Mouse (Mus musculus) hindbrain, embryonic 11.5 days (tissue): Measurements from ENCODE around the gene Camta1. TPM values are rescaled to one million over a fixed set of nuclear protein-coding genes. Genes with fewer than 3 reads are reported as not detected.

ENCODE experiments used
- ATAC-seq: fragments of 200-750 bp; cut with Nextera tagmentation; 2 replicates; pipeline ENCODE4 v1.8.0; 2017; ENCODE audit warnings: mild to moderate bottlenecking, moderate TSS enrichment, moderate library complexity; ENCODE audit not compliant: low FRiP score
- DNase-seq: peaks from one replicate; pipeline ENCODE4 v3.0.0-alpha.2; 2015; ENCODE audit warnings: low spot score
- H3K27ac ChIP-seq: fragments of 300-500 bp; sonication (generic); 2 replicates; pipeline ENCODE4 v1.5.1; 2014; ENCODE audit warnings: mild to moderate bottlenecking, low read depth, low read length
- H3K27me3 ChIP-seq: fragments of 300-500 bp; sonication (generic); 2 replicates; pipeline ENCODE4 v1.6.1; 2014; ENCODE audit warnings: mild to moderate bottlenecking, low read length, moderate library complexity, mixed read lengths; ENCODE audit not compliant: control insufficient read depth, insufficient read depth
- H3K36me3 ChIP-seq: fragments of 300-500 bp; sonication (generic); 2 replicates; pipeline ENCODE4 v1.6.1; 2014; ENCODE audit warnings: mild to moderate bottlenecking, low read length, moderate library complexity, mixed read lengths; ENCODE audit not compliant: control insufficient read depth, insufficient read depth
- H3K4me1 ChIP-seq: fragments of 300-500 bp; sonication (generic); replicated peaks from 2 replicates; pipeline ENCODE4 v1.6.1; 2014; ENCODE audit warnings: low read length, mixed read lengths; ENCODE audit not compliant: control insufficient read depth, insufficient read depth
- H3K4me2 ChIP-seq: fragments of 300-500 bp; sonication (generic); replicated peaks from 2 replicates; pipeline ENCODE4 v1.6.1; 2014; ENCODE audit warnings: mild to moderate bottlenecking, low read depth, low read length
- H3K4me3 ChIP-seq: fragments of 300-500 bp; sonication (generic); 2 replicates; pipeline ENCODE4 v1.5.1; 2014; ENCODE audit warnings: low read depth, low read length
- H3K9ac ChIP-seq: fragments of 300-500 bp; sonication (generic); 2 replicates; pipeline ENCODE4 v1.6.1; 2014; ENCODE audit warnings: low read depth, low read length
- H3K9me3 ChIP-seq: fragments of 300-500 bp; sonication (generic); 2 replicates; pipeline ENCODE4 v1.6.1; 2016; ENCODE audit warnings: low read length; ENCODE audit not compliant: control insufficient read depth
- WGBS: fragments of 180-500 bp; shearing (Covaris S2); extraction: QIAGEN DNeasy Blood & Tissue Kit; methylation state at CpG from one replicate; pipeline ENCODE4 v1.1.7; 2014; 5-methylcytosine and 5-hydroxymethylcytosine counted together
- polyA plus RNA-seq: library from polyadenylated mRNA; unstranded; fragments of >200 nt; fragmentation: Nextera tagmentation; extraction: Ambion mirVana; gene quantifications from 2 replicates; pipeline ENCODE4 v1.2.1, GENCODE M21; 2014

Gene Camta1
- polyA plus RNA-seq, 1 experiment from 2014 or later, result 130 TPM

DNA sequence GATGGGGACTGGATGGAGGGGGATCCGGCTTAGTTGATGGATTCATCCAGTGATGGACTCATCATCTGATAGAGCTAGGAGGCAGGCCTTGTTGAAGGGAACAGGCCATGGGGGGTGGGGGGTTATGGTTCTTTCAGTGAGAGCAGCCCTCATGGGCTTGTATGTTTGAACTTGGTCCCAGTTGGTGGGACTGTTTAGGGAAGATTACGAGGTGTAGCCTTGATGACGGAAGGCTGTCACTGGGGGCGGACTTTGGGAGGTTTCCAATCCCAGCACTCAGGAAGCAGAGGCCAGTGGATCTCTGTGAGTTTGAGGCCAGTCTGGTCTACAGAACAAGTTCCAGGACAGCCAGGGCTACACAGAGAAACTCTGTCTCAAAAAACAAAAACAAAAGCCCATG, 132.6 kb downstream of the Camta1 start:
- WGBS, result 88% methylated on average over 4 of the region's 4 CpGs
- H3K27me3 ChIP-seq, result no peaks in the 10 kb centered on the region
- no peaks in the 10 kb centered on the region for H3K9me3 ChIP-seq
- H3K36me3 ChIP-seq, result no peaks in the 10 kb centered on the region
- ATAC-seq (no peak), DNase-seq (no peak)
- H3K4me1 ChIP-seq, result no peaks in the 10 kb centered on the region
- no peak overlapping the region for H3K4me2 ChIP-seq
- H3K9ac ChIP-seq, result no peak overlapping the region
- no peak overlapping the region for H3K27ac ChIP-seq
- no peak overlapping the region for H3K4me3 ChIP-seq

DNA sequence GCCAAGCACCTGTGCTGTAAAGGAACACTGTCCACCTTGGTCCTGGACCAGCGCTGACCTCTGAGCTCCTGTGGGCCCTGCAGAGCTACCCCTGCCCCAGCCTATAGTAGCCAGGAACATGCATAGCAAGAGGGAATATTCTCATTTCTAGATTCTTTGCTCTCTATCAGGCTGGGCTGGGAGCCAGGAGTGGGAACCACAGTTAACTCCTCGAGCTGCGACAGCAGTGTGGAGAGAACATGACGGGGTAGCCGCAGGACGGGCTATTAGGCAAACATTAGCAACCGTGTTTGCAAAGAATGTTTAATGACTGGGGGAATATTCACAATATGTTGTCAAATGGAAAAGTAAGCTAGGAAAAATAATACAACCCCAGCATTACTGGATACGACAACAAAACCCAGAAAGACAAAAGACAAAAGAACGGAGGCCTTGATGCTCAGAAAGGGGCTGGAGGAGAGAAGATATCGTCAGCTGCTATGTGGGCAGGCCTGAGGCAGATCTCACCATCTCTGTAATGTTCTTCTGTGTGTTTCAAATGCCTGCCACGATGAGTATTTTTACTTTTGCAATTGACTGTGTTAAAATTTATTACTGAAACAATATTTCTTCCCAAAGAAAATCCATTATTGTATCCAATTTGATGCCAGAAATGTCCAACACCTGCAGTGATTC, 133.1 kb downstream of the Camta1 start:
- no peaks in the 10 kb centered on the region for H3K36me3 ChIP-seq
- H3K4me2 ChIP-seq, result no peak overlapping the region
- no peaks in the 10 kb centered on the region for H3K4me1 ChIP-seq
- WGBS, result 88% methylated on average over 11 of the region's 11 CpGs
- no peaks in the 10 kb centered on the region for H3K27me3 ChIP-seq
- DNase-seq (no peak), ATAC-seq (no peak)
- no peak overlapping the region for H3K27ac ChIP-seq
- H3K9ac ChIP-seq, result no peak overlapping the region
- no peaks in the 10 kb centered on the region for H3K9me3 ChIP-seq
- no peak overlapping the region for H3K4me3 ChIP-seq

DNA sequence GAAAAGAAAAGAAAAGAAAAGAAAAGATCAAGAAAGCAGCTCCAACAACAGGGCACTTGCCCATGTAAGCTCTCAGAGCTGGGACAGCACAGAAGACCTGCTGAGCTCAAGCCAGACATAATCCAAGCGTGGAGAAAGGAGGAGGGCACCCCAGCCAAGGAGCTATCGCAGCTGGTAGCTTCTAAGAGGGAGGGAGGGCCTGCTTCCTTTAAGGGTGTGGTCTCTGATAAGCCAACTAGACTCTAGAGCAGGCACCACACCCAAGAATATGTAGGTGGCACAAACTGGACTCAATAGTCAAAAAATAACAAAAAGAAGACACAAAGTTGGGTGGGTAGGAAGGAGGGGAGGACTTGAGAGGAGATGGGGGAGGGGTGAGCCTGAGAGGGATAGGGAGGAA, 135.3 kb downstream of the Camta1 start:
- no peak for DNase-seq
- no peak for ATAC-seq
- WGBS, result 54% methylated on average over 2 of the region's 2 CpGs
- H3K9ac ChIP-seq, result no peak overlapping the region
- H3K36me3 ChIP-seq, result no peaks in the 10 kb centered on the region
- no peak overlapping the region for H3K27ac ChIP-seq
- no peaks in the 10 kb centered on the region for H3K4me1 ChIP-seq
- H3K4me2 ChIP-seq, result no peak overlapping the region
- H3K27me3 ChIP-seq, result no peaks in the 10 kb centered on the region
- H3K4me3 ChIP-seq, result no peak overlapping the region
- no peaks in the 10 kb centered on the region for H3K9me3 ChIP-seq

DNA sequence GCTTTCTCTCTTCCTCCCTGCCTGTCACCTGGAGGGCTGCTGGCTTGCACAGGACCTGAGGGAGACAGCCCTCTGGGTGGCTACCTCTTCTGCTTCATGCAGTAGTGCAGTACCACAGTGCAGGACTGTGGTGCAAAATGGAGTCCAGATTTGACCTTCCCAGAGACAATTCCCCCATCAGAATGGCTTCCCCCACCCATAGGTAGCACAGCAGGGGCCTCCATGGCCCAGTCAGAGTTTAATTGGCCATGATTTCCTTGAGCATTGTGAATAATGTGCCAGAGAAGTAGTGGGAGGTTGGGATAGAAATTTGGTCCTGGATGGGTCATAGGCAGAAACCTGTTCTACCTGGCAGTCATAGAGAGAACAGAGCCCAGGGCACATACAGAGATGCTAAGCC, 136.8 kb downstream of the Camta1 start:
- Histone ChIP-seq H3K4me2 (no peak overlapping the region), H3K9ac (no peak overlapping the region), H3K27ac (no peak overlapping the region), H3K9me3 (no peaks in the 10 kb centered on the region), H3K4me1 (no peaks in the 10 kb centered on the region), H3K36me3 (no peaks in the 10 kb centered on the region), H3K4me3 (no peak overlapping the region), H3K27me3 (no peaks in the 10 kb centered on the region)
- no peak for ATAC-seq
- DNase-seq, result no peak

DNA sequence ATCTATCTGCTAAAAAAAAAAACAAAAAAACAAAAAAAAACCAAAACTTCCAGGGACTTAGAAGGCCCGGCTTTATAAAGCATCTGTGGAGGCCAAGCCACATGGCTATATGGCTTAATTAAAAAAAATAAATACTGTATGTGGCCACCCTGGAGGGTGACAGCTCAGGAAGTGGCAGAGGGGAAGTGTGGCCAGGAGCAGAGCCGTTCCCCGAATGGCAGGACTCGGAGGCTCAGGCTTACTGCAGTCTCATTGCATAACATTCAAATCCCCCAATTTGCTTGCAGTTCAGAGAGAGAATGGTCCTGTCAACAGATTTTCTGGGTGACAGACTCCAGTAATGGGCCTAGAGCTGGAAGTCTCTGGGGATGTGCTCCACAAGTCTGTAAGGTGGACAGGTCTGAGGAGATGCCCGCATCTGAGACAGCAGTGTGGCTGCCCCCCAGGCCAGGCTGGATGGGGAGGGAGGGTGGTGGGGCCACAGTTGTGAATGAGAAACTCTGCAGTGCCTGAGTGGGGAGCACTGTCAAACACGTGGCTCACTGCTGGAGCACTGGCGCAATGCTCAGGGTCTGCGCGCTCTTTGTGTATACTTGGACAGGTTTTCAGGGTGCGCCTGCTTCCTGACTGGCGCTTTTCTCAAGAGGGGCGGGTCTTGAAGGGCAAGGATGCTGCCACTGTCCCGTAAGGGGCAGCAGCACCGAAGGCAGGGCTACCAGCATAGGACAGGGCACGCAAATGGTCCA, 140.8 kb downstream of the Camta1 start:
- H3K27me3 ChIP-seq, result no peaks in the 10 kb centered on the region
- H3K9ac ChIP-seq, result no peak overlapping the region
- H3K4me3 ChIP-seq, result no peak overlapping the region
- H3K9me3 ChIP-seq, result no peaks in the 10 kb centered on the region
- H3K4me1 ChIP-seq, result no peaks in the 10 kb centered on the region
- whole genome bisulfite sequencing, result 84% methylated on average over 15 of the region's 15 CpGs
- no peak for ATAC-seq
- DNase-seq, result no peak
- no peak overlapping the region for H3K27ac ChIP-seq
- H3K36me3 ChIP-seq, result no peaks in the 10 kb centered on the region
- no peak overlapping the region for H3K4me2 ChIP-seq

DNA sequence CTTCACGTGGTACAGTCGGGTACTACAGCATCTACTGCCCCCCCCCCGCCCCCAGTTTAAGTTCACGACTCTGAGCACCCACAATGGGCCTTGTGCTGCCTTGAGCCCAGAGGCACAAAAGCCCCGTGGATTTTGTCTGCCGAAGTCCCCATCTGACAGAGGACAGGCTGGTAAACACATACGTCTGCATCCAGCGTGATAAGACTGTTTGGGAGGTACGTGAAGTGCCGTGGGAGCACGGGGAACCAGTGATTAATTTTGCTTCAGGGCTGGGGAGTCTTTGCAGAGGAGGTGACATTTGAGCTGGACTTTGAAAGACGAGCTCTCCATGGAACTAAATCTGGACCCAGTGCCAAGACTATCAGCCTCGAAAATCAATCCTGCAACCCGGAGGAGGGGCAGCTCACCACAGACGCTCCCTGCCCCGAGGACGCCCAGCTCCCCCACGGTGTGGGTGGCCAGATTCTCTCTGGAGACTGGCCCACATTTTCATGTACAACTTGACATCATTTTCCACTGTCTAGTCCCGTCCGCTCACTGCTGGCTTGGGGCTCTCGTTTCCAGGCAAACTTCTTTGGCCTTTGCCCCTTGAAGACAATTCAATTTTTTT, 142.7 kb downstream of the Camta1 start:
- H3K36me3 ChIP-seq, result no peaks in the 10 kb centered on the region
- no peak overlapping the region for H3K27ac ChIP-seq
- WGBS, result 60% methylated on average over 21 of the region's 21 CpGs
- no peak overlapping the region for H3K4me3 ChIP-seq
- DNase-seq, result no peak
- no peaks in the 10 kb centered on the region for H3K27me3 ChIP-seq
- no peak overlapping the region for H3K4me2 ChIP-seq
- no peaks in the 10 kb centered on the region for H3K4me1 ChIP-seq
- H3K9me3 ChIP-seq, result no peaks in the 10 kb centered on the region
- no peak overlapping the region for H3K9ac ChIP-seq
- no peak for ATAC-seq

DNA sequence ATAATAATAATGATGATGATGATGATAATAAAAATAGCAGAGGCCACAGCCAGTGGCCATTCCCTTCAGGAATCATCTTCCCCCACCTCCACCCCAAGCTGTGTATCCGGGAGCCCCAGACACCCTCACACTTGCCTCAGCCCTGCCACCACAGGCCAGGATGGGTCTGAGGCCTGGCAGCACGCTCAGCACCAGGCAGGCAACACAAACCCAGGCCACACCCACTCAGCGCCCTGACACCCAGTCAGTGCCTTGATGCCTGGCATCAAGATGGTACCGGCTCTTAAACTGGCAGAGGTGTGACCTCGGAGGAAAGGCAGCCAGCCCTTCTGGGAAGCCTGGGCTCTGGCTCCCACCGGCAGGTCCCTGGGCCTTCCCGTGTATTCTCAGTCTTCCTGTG, 143.8 kb downstream of the Camta1 start:
- no peaks in the 10 kb centered on the region for H3K9me3 ChIP-seq
- no peak overlapping the region for H3K4me3 ChIP-seq
- no peak overlapping the region for H3K4me2 ChIP-seq
- no peak overlapping the region for H3K27ac ChIP-seq
- H3K9ac ChIP-seq, result no peak overlapping the region
- 74% methylated on average over 7 of the region's 7 CpGs for WGBS
- DNase-seq (no peak), ATAC-seq (no peak)
- H3K4me1 ChIP-seq, result no peaks in the 10 kb centered on the region
- H3K27me3 ChIP-seq, result no peaks in the 10 kb centered on the region
- H3K36me3 ChIP-seq, result no peaks in the 10 kb centered on the region

DNA sequence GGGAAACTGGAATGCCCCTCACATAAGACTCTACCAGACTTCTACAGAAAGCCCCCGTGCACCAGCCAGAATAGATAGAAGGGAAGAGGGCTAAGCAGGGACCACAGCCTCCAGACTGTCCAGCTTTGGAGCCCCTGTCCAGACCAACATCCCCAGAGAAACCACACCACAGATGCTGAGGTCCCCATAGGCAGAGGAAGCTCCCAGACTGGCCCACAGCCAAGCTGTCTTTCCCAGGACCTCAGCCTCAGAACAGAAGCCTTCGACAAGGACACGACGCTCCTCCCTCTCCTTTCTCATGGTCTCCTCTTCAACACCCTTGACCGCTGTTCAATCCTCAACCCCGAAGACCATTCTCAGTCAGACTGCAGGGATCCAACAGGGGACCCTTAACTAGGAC, 148.0 kb downstream of the Camta1 start:
- no peaks in the 10 kb centered on the region for H3K27me3 ChIP-seq
- no peaks in the 10 kb centered on the region for H3K4me1 ChIP-seq
- ATAC-seq, result no peak
- H3K4me3 ChIP-seq, result no peak overlapping the region
- no peak overlapping the region for H3K27ac ChIP-seq
- WGBS, result 92% methylated on average over 6 of the region's 6 CpGs
- DNase-seq, result no peak
- no peaks in the 10 kb centered on the region for H3K9me3 ChIP-seq
- no peak overlapping the region for H3K4me2 ChIP-seq
- H3K36me3 ChIP-seq, result no peaks in the 10 kb centered on the region
- H3K9ac ChIP-seq, result no peak overlapping the region

DNA sequence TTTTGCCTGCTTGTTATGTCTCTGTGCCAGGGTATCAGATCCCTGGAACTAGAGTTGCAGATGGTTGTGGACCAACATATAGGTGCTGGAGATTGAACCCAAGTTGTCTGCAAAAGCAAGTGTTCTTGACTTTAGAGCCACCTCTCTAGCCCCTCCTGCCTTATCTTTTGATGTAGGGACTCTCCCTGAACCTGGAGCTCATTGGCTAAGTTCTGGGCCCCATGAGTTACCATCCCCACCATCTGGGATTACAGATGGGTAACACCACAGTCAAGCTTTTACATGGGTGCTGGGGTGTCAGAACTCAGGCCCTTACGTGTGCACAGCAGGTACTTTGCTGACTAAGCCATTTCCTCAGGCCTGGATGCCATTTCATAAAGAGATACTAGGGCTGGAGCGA, 150.3 kb downstream of the Camta1 start:
- Histone ChIP-seq H3K9me3 (no peaks in the 10 kb centered on the region), H3K4me3 (no peak overlapping the region), H3K4me1 (no peaks in the 10 kb centered on the region), H3K36me3 (no peaks in the 10 kb centered on the region), H3K27me3 (no peaks in the 10 kb centered on the region), H3K4me2 (no peak overlapping the region), H3K9ac (no peak overlapping the region), H3K27ac (no peak overlapping the region)
- ATAC-seq (no peak), DNase-seq (no peak)
- WGBS, result 98% methylated on average over 2 of the region's 2 CpGs
